Mouse (Mus musculus) lung, embryonic 16.5 days (tissue): ENCODE measurements at regions not wholly inside any gene's neighbourhood (a gene's known extent, or its start where the extent isn't known, plus 50 kb on each side); places are given as distances from the start of the nearest gene placed in this dataset.
A peak's percentile ranks its signal among the peaks of the same experiment; 100 is the strongest.

ENCODE experiments used
- ATAC-seq: fragments of 200-750 bp; cut with Nextera tagmentation; 2 replicates; pipeline ENCODE4 v1.8.0; 2017; ENCODE audit warnings: low read depth, mild to moderate bottlenecking, moderate library complexity
- H3K27ac ChIP-seq: fragments of 300-500 bp; sonication (generic); 2 replicates; pipeline ENCODE4 v1.5.1; 2014; ENCODE audit warnings: mild to moderate bottlenecking, control low read depth, low read length
- H3K27me3 ChIP-seq: fragments of 300-500 bp; sonication (generic); 2 replicates; pipeline ENCODE4 v1.6.1; 2014; ENCODE audit warnings: low read depth, low read length, mixed read lengths; ENCODE audit not compliant: control insufficient read depth, insufficient read depth
- H3K36me3 ChIP-seq: fragments of 300-500 bp; sonication (generic); 2 replicates; pipeline ENCODE4 v1.6.1; 2014; ENCODE audit warnings: low read length; ENCODE audit not compliant: control insufficient read depth, insufficient read depth
- H3K4me1 ChIP-seq: fragments of 300-500 bp; sonication (generic); replicated peaks from 2 replicates; pipeline ENCODE4 v1.6.1; 2014; ENCODE audit warnings: low read length, mixed read lengths; ENCODE audit not compliant: control insufficient read depth, insufficient read depth
- H3K4me2 ChIP-seq: fragments of 300-500 bp; sonication (generic); 2 replicates; pipeline ENCODE4 v1.6.1; 2014; ENCODE audit warnings: low read depth, low read length, control low read depth
- H3K4me3 ChIP-seq: fragments of 300-500 bp; sonication (generic); 2 replicates; pipeline ENCODE4 v1.5.1; 2014; ENCODE audit warnings: mild to moderate bottlenecking, low read length, control low read depth
- H3K9ac ChIP-seq: fragments of 300-500 bp; sonication (generic); 2 replicates; pipeline ENCODE4 v1.6.1; 2014; ENCODE audit warnings: low read length, control low read depth
- H3K9me3 ChIP-seq: fragments of 300-500 bp; sonication (generic); 2 replicates; pipeline ENCODE4 v1.6.1; 2016; ENCODE audit warnings: low read length; ENCODE audit not compliant: control insufficient read depth
- WGBS: fragments of 180-500 bp; shearing (Covaris S2); extraction: QIAGEN DNeasy Blood & Tissue Kit; methylation state at CpG from one replicate; pipeline ENCODE4 v1.1.7; 2014; 5-methylcytosine and 5-hydroxymethylcytosine counted together

DNA sequence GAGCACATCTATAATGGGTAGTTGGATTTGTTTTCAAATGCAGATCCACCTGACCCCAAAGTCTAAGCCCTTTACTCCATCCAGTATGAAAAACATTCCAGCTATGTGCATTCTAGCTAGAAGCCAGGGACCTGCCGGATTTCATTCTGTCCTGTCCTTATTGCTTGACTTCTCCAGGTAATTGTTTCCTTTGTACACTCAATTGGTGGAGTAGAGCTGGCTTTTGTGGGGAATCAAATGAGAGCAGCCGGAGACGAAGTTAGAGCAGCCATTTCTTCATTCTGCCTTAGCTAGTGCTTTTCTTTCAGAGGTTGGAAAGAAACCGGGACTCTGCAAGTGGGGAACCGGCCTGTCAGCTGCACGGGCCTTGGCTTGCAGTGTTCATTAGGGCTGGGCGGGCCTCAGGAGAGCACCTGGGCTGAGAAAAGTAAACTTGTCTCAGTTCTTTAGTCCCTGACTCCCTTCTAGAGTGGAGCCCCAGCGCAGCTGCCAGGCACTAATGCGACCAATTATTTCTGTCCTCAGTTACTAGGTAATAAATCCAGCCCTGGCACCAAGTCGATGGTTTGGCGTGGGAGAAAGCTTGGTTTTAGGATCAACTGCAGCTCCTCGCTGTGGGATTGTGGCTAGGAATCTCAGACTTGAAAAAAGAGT is 81.1 kb upstream of the Fggy start:
- peaks cover 7% of the 10 kb centered on the region; the same call in 1 of the 2 replicates for H3K4me1 ChIP-seq
- 50% methylated on average over 12 of the region's 12 CpGs for WGBS
- ATAC-seq, result peak; percentile 85
- H3K4me3 ChIP-seq, result no peak overlapping the region
- 0 out of 2 replicates have a peak overlapping the region, but pooled peaks have one; percentile 3 for H3K4me2 ChIP-seq
- no peaks in the 10 kb centered on the region for H3K9me3 ChIP-seq
- no peak overlapping the region for H3K9ac ChIP-seq
- H3K27ac ChIP-seq, result peak overlapping the region; percentile 62
- H3K27me3 ChIP-seq, result no peaks in the 10 kb centered on the region
- no peaks in the 10 kb centered on the region for H3K36me3 ChIP-seq

GRCm38 (mm10) chr4:95483571-95483970 is 73.7 kb upstream of the Fggy start:
- Histone ChIP-seq H3K27ac (peak overlapping the region; percentile 91), H3K4me2 (no peak overlapping the region), H3K9ac (0 out of 2 replicates have a peak overlapping the region, but pooled peaks have one; percentile 4), H3K27me3 (no peaks in the 10 kb centered on the region), H3K36me3 (no peaks in the 10 kb centered on the region), H3K9me3 (no peaks in the 10 kb centered on the region), H3K4me3 (no peak overlapping the region), H3K4me1 (peaks cover 30% of the 10 kb centered on the region)
- ATAC-seq, result peak; percentile 96
- 25% methylated on average over 6 of the region's 6 CpGs for WGBS

DNA sequence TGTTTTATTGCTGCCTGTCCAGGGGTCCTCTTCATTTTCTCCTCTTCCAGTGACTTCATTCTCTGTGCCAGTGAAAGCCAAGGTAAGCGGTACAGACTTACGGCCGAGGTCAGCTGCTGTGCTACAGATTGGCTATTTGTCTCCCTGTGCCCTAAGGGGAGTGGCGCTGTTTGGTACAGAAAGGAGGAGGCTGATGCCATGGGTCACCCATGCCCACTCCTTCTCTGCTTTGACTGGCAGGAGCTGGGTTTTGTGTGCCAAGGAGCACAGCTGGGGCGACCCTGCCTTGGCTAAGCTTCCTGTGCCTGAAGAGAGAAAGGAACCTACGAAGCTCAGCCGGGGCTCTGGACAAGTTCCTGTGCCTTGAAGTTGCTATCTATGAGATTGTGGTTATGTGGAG is 70.0 kb upstream of the Fggy start:
- Histone ChIP-seq H3K9ac (peak overlapping the region; percentile 26; the same call in 1 of the 2 replicates), H3K9me3 (no peaks in the 10 kb centered on the region), H3K4me1 (peaks cover 28% of the 10 kb centered on the region), H3K27me3 (no peaks in the 10 kb centered on the region), H3K36me3 (no peaks in the 10 kb centered on the region), H3K4me2 (no peak overlapping the region), H3K27ac (peak overlapping the region; percentile 60), H3K4me3 (no peak overlapping the region)
- WGBS, result 49% methylated on average over 7 of the region's 7 CpGs
- no peak for ATAC-seq

GRCm38 (mm10) chr4:95487969-95488368 is 69.3 kb upstream of the Fggy start:
- no peaks in the 10 kb centered on the region for H3K27me3 ChIP-seq
- no peak for ATAC-seq
- no peak overlapping the region for H3K9ac ChIP-seq
- 33% methylated on average over 1 of the region's 1 CpGs for WGBS
- H3K9me3 ChIP-seq, result no peaks in the 10 kb centered on the region
- H3K4me3 ChIP-seq, result no peak overlapping the region
- H3K27ac ChIP-seq, result peak overlapping the region; percentile 68
- H3K4me1 ChIP-seq, result peaks cover 27% of the 10 kb centered on the region
- no peaks in the 10 kb centered on the region for H3K36me3 ChIP-seq
- H3K4me2 ChIP-seq, result no peak overlapping the region

DNA sequence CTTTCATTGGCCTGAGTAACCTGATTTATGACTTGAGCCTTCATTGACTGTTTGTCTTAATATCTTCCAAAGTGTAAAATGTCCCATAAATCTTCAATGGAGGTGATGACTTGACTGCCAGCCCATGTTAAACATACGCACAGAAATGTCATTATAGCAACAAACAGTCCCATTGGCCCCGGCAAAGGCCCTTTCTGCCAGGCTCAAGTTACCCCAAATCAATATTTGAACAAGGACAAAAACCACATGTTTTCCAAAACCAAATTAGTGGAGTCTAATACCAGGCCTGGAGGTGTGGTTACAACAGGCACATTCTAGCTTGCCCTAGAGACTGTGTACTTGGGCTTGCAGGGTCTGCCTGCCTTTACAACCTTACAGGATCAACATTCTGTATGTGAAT is 68.2 kb upstream of the Fggy start:
- H3K27me3 ChIP-seq, result no peaks in the 10 kb centered on the region
- no peak overlapping the region for H3K9ac ChIP-seq
- H3K4me3 ChIP-seq, result no peak overlapping the region
- 32% methylated on average over 2 of the region's 2 CpGs for WGBS
- peak overlapping the region; percentile 12; the same call in 1 of the 2 replicates for H3K27ac ChIP-seq
- peaks cover 21% of the 10 kb centered on the region for H3K4me1 ChIP-seq
- no peaks in the 10 kb centered on the region for H3K9me3 ChIP-seq
- no peak overlapping the region for H3K4me2 ChIP-seq
- H3K36me3 ChIP-seq, result no peaks in the 10 kb centered on the region
- ATAC-seq, result no peak

- Histone ChIP-seq H3K4me2 (no peak overlapping the region), H3K36me3 (no peaks in the 10 kb centered on the region), H3K4me1 (no peaks in the 10 kb centered on the region), H3K4me3 (no peak overlapping the region), H3K9ac (no peak overlapping the region), H3K27ac (no peak overlapping the region), H3K27me3 (no peaks in the 10 kb centered on the region), H3K9me3 (no peaks in the 10 kb centered on the region)
- ATAC-seq, result no peak
- WGBS, result 89% methylated on average over 3 of the region's 3 CpGs
These were observed 57.0 kb upstream of the Fggy start for GRCm38 (mm10) chr4:95500265-95500664.

DNA sequence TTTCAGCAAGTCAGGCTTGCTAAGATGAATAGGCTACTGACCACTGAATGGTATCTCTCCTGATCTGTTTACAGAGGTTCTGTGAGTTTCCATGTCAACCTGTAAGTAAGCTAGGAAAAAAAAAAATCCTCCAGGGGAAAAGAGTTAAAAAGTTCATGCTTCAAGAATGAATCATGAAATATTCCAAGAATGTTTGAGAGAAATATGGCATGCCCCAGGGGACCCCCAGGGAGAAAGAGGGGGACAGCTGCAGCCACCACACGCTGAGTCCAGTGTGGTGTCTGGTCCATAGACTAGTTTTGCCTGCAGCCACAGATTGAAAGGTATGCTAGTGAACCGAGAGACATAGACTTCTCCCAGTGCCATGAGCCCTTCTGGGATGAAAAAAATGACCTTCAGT is 56.1 kb upstream of the Fggy start:
- no peaks in the 10 kb centered on the region for H3K27me3 ChIP-seq
- H3K27ac ChIP-seq, result no peak overlapping the region
- H3K9ac ChIP-seq, result no peak overlapping the region
- 39% methylated on average over 2 of the region's 2 CpGs for WGBS
- H3K4me3 ChIP-seq, result no peak overlapping the region
- no peak for ATAC-seq
- H3K4me1 ChIP-seq, result no peaks in the 10 kb centered on the region
- H3K4me2 ChIP-seq, result no peak overlapping the region
- no peaks in the 10 kb centered on the region for H3K9me3 ChIP-seq
- H3K36me3 ChIP-seq, result no peaks in the 10 kb centered on the region

GRCm38 (mm10) chr4:95507141-95507945 is 50.0 kb upstream of the Fggy start:
- H3K27ac ChIP-seq, result peak overlapping the region; percentile 44; the same call in 1 of the 2 replicates
- no peak overlapping the region for H3K4me3 ChIP-seq
- no peaks in the 10 kb centered on the region for H3K9me3 ChIP-seq
- H3K4me2 ChIP-seq, result no peak overlapping the region
- H3K9ac ChIP-seq, result no peak overlapping the region
- no peaks in the 10 kb centered on the region for H3K27me3 ChIP-seq
- 62% methylated on average over 7 of the region's 7 CpGs for WGBS
- H3K36me3 ChIP-seq, result no peaks in the 10 kb centered on the region
- H3K4me1 ChIP-seq, result peaks cover 5% of the 10 kb centered on the region; the same call in 1 of the 2 replicates
- ATAC-seq, result peak; percentile 49; the same call in 1 of the 2 replicates
